Mouse (Mus musculus) stomach, postnatal 0 days (tissue): Measurements from ENCODE around the gene Gm28539.

Experiments
- CTCF ChIP-seq: IDR thresholded peaks from 2 replicates; pipeline ENCODE4 v1.5.1; 2016; ENCODE audit warnings: antibody characterized with exemption, low read depth, mild to moderate bottlenecking, moderate library complexity
- EP300 ChIP-seq: optimal IDR thresholded peaks from 2 replicates; pipeline ENCODE3; 2016; ENCODE audit warnings: antibody characterized with exemption

- no peak for TF ChIP-seq CTCF
- TF ChIP-seq EP300, result no peak
These were observed 118.7 kb downstream of the Gm28539 start for GRCm38 (mm10) chr16:18955070-18955469.
